Mouse (Mus musculus): Measurements from ENCODE around the gene Adad2.

Adad2 gene

GRCm38 (mm10) chr8:119639798-119640197 is 27.3 kb downstream of the Adad2 start:
- DNase-seq (ENCODE audit: low read depth, low spot score), result no peak

- no peak for DNase-seq (ENCODE audit: low read depth, low spot score)
These were observed 28.5 kb downstream of the Adad2 start for GRCm38 (mm10) chr8:119641058-119641457.

GRCm38 (mm10) chr8:119642960-119643359 is 30.4 kb downstream of the Adad2 start:
- DNase-seq (ENCODE audit: low read depth, low spot score), result no peak

- DNase-seq (ENCODE audit: low read depth, low spot score), result no peak
These were observed 31.9 kb downstream of the Adad2 start for GRCm38 (mm10) chr8:119644429-119644960.

- no peak for DNase-seq (ENCODE audit: low read depth, low spot score)
These were observed 32.5 kb downstream of the Adad2 start for GRCm38 (mm10) chr8:119644981-119645597.

- no peak for DNase-seq (ENCODE audit: low read depth, low spot score)
These were observed 33.6 kb downstream of the Adad2 start for GRCm38 (mm10) chr8:119646197-119646596.

GRCm38 (mm10) chr8:119646846-119647245 is 34.3 kb downstream of the Adad2 start:
- DNase-seq (ENCODE audit: low read depth, low spot score), result no peak

- no peak for DNase-seq (ENCODE audit: low read depth, low spot score)
These were observed 38.8 kb downstream of the Adad2 start for GRCm38 (mm10) chr8:119651324-119651723.

GRCm38 (mm10) chr8:119656709-119657464 is 44.3 kb downstream of the Adad2 start:
- DNase-seq (ENCODE audit: low read depth, low spot score), result no peak

GRCm38 (mm10) chr8:119661081-119661480 is 48.5 kb downstream of the Adad2 start:
- DNase-seq (ENCODE audit: low read depth, low spot score), result no peak

- DNase-seq (ENCODE audit: low read depth, low spot score), result no peak
These were observed 49.3 kb downstream of the Adad2 start for GRCm38 (mm10) chr8:119661892-119662291.

- DNase-seq (ENCODE audit: low read depth, low spot score), result no peak
These were observed 50.9 kb downstream of the Adad2 start for GRCm38 (mm10) chr8:119663440-119663839.

- DNase-seq (ENCODE audit: low read depth, low spot score), result no peak
These were observed 52.7 kb downstream of the Adad2 start for GRCm38 (mm10) chr8:119665270-119665669.

All from telencephalon, adult 2 months (tissue).